Mouse (Mus musculus) CD8-positive naive resting alpha-beta T cell, adult 57 days (primary cell): ENCODE results near the gene Fam172a. TPM values are rescaled to one million over a fixed set of nuclear protein-coding genes. Genes with fewer than 3 reads are reported as not detected.

Experiments
- total RNA-seq: library from RNA; stranded (reverse); gene quantifications from one replicate; pipeline ENCODE4 v1.2.4, GENCODE M21; 2023

The Fam172a gene
- 53.8 TPM for total RNA-seq

DNA sequence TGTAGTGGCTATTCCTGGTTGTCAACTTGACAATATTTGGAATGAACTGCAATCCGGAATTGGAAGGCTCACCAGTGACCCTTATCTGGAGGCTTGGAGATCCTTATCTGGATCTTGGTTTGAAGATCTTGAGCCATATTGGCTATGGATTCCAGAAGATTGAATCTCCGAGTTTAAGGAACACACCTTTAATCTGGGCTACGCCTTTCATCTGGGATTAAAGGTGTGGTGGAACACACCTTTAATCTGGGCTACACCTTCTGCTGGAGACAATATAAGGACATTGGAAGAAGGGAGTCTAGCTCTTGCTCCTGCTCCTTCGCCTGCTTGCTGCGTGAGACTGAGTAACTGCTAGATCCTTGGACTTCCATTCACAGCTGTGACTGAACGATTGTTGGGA lies at the start of gene Fam172a:
TSS of gene Fam172a (plus strand) at position 301 of the 400 bp plus-strand sequence.

DNA sequence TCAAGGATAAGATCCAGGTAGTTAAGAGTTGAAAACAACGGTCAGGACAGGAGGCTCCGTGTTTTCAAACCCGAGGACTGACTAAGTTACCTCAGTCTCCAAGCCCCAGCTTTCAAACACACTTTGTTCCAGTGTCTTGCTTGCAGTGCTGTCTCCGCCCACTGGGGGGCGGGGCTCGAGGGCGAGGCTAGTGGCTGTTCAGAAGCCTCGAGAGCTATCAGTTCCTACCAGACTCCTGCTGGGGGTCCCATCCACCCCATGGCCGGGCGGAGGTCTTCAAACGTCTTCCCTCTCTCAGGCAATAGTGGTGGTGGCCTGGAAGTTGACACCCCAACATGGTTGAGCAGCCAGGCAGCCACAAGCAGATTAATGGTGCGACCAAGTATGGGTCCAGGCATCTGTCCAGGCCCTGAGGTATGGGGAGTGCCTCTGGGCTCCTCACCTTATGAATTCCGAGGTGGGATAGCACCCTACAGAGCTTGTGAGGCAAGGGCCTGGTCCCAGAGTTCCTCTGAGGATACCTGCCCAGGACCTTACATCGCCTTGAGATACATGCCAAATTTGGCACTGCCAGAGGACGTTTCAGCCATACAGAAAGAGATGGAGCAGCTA lies 323.0 kb downstream of the Fam172a start, which contains the start of gene Pou5f2:
TSS of gene Pou5f2 (plus strand) at position 220 of the 612 bp plus-strand sequence.

DNA sequence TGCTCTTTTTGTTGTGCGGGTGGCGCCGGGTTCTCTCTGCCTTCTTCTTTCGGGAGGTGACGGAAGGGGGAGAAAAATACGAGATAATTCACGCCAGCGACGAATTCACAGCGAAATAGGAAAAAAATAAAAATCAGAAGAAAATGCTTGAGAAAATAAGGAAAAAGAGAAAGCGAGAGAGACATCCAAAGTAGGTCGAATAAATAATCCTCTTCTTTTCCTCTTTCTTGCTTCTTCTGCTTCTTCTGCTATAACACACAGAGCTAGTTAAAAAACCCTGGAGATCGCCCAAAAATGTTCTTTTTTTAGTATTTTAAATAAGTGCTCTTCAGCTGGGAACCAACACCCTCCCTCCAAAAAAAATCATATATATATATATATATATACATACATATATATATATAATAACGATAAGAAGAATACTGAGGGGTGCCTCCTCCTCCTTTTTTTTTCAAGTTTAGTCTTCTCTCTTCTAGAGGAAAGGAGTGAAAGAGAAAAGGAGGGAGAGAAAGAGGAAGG lies 497.9 kb downstream of the Fam172a start, which contains the start of gene Nr2f1:
TSS of gene Nr2f1 (minus strand) at position 116 of the 519 bp plus-strand sequence.

